Mouse (Mus musculus) left cerebral cortex, postnatal 36 days (tissue): ENCODE results near the gene Pcmt1. TPM values are rescaled to one million over a fixed set of nuclear protein-coding genes. Genes with fewer than 3 reads are reported as not detected.
"Not testable (repeated sequence)": the region's sequence is repeated elsewhere in the genome, so short reads cannot be mapped to it uniquely, and the experiment has no call there.

ENCODE experiments used
- DNase-seq, 2 experiments: peaks; one replicate each; pipeline ENCODE4 v3.0.0; 2021 to 2022; ENCODE audit warnings: low spot score in 2 of 2, mixed read lengths in 1 of 2
- intact Hi-C: fragments of 180-260 bp; cut with DNase I; formaldehyde crosslinking; loops from one replicate; pipeline ENCODE4 v1.15.1; 2025
- total RNA-seq, 2 experiments: library from RNA; stranded (reverse); gene quantifications; 2 replicates each; pipeline ENCODE4 v1.2.3; 2021

Pcmt1 gene
- total RNA-seq, 2 experiments from 2014 or later: 179 to 195 TPM

GRCm38 (mm10) chr10:7662471-7663141, 18.3 kb downstream of the Pcmt1 start:
- DNase-seq: no peak
- intact Hi-C loops: loop anchor here (1.0 kb wide), 1 partner anchor 19 kb away; the partner anchor contains the start of genes Lats1 and Pcmt1

DNA sequence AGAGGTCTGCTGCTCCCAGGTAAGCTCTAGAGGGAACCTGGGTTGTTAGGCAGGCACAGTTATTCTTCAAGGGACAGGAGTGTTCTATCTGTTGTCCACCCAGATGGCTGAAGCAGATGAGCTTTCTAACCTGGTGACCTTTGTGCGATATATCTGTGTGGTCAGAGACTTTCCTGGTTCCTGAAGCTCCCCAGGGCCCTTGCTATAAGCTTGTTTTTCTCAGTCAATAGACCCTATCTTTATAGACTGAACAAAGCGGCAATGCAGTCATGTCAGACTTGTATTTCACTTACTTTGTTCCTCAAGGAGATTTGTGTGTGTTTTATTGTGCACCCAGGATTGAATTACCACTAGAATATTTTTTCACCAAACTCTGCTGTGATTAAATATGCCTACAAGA, 29.9 kb downstream of the Pcmt1 start:
- DNase-seq: no peak
- intact Hi-C loops: no loop called here

- no peak for DNase-seq
- intact Hi-C loops: no loop called here
Measured at GRCm38 (mm10) chr10:7649059-7649458, 31.9 kb downstream of the Pcmt1 start.

DNA sequence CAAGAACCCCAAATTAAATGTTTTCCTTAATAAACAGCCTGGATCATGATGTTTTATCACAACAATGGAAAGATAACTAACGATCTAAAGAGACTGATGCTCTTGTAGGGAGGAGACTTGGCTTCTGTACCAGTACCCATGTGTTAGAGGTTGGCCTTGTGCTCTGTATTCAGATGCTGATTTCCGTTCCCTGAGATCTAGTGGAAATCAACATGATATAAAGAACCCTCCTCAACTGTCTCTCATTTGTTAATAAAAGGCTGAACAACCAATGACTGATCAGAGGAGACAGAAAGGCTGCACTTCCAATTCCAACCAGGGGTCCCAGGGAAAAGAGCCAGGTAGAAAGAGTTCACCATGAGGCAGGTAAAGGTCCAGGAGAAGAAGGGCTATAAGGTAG, 35.0 kb downstream of the Pcmt1 start:
- intact Hi-C loops: no loop called here
- no peak for DNase-seq

- intact Hi-C loops: no loop called here
- DNase-seq: no peak
Measured at GRCm38 (mm10) chr10:7640366-7640765, 40.6 kb downstream of the Pcmt1 start.

- DNase-seq: no peak
- intact Hi-C loops: no loop called here
Measured at GRCm38 (mm10) chr10:7630951-7631720, 49.8 kb downstream of the Pcmt1 start.

DNA sequence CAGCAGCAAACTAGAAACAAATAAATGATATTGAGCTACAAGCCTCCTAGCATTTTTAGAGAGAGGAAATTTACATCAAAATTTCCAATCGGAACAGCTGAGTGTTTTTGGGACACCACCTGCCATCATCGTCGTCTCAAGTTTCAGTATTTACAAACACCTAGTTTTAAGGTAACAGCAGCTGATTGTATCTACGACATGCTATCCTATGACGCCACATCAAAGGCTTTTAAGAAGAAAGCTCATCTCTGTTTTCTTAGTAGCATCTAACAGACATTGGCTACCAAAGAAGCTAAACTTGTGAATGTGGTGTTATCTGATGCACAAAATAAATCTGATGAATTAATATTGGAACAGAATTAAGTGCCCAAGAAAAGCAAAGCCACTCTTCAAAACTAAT, 50.6 kb downstream of the Pcmt1 start:
- intact Hi-C loops: no loop called here
- no peak for DNase-seq

GRCm38 (mm10) chr10:7629092-7629491, 51.8 kb downstream of the Pcmt1 start:
- intact Hi-C loops: no loop called here
- no peak for DNase-seq

DNA sequence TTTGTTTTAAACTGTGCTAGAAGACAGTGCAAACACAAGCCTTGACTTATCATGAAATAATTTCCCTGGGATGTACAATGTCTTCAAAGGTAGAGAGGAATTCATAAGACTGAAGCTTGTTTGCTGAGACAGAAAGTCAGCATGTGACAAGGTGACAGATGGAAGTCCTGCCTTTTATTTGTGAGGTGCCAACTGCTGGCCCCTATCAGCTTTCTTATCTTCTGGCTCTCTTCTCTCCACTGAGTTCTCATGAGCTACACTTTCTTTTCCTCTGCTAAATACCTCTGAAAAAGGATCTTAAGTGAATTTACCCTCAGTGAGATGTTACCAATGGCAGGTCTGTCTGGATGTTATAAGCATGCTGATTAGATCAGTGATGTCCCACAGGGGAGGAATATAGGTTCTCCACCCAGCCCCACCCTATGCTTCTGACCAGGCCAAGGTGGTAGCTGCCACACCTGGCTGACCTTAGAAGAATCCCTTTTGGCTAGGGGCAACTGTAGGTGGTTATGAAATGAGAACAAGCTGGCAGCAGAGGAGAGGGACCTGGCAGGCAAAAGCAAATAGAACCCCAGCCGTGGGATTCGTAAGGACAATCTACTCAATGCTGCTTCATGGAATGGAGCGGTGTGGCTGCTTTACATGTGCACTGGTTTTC, 56.9 kb downstream of the Pcmt1 start:
- intact Hi-C loops: no loop called here

DNA sequence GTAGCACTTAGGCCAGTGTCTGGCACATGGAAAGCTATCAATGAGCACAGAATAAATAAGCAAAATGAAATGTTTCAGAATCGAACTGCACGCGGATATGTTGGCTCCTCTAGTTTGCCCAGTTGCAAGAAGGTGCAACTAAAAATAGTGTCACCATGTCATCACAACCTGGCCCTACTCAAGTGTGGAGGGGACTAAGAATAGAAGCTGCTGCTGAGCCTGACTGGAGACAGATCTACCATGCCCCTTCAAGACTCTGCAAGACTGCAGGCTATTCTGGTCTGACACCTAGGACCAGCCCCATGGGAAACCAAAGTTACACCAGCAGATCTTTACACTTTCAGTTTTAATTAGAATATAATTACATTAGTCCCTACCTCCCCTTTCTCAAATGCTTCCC, 58.6 kb downstream of the Pcmt1 start:
- intact Hi-C loops: no loop called here
- DNase-seq: no peak

More for the DNA sequence above, 56.9 kb downstream of the Pcmt1 start:
- no peak for DNase-seq

DNA sequence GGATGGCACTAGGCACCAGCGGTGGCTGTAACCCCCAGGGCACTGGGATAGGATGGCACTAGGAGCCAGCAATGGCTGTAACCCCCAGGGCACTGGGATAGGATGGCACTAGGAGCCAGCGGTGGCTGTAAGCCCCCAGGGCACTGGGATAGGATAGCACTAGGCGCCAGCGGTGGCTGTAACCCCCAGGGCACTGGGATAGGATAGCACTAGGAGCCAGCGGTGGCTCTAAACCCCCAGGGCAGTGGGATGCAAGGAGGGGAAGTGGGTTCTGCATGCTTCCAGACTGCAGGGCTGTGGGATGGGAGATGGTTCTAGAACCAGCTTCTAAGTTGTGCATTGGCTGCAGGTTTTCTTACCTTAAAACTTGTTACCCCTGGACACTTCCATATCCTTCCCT, 60.2 kb downstream of the Pcmt1 start:
- no peak for DNase-seq
- intact Hi-C loops: no loop called here

GRCm38 (mm10) chr10:7619821-7620241, 61.1 kb downstream of the Pcmt1 start:
- intact Hi-C loops: no loop called here
- DNase-seq: no peak

DNA sequence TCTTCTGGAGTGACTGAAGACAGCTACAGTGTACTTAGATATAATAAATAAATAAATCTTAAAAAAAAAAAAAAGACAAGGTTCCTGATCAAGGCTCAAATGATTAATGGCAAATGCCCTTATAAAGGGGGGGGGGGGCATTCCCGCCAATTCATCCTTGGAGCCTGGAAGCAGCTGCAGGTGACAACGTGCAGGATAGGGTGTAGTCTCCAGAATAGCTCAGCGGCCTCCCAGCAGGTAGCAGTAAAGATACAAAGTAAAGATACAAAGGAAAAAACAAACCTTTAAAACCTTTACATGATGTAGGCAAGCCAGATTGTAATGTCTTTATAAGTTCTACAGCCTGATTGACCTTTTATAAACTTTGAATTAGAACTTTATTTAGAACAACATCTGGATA, 63.4 kb downstream of the Pcmt1 start:
- intact Hi-C loops, DNase-seq: not testable (repeated sequence)

DNA sequence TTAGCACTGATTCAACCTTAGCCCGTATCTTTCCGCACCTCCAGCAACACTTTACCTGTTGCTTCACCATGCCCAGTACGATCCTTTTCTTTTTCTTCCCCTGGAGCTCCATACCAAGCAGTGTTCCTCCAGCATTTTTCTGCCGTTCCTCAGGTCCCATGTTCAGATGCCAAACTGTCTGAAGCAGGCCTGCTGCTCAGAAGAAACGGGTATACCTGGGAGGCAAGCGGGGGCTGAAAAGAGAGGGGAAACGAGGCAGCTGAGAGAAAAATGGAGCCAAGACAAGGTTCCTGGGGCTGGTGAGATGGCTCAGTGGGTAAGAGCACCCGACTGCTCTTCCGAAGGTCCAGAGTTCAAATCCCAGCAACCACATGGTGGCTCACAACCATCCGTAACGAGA, 63.8 kb downstream of the Pcmt1 start:
- intact Hi-C loops, DNase-seq: not testable (repeated sequence)

DNA sequence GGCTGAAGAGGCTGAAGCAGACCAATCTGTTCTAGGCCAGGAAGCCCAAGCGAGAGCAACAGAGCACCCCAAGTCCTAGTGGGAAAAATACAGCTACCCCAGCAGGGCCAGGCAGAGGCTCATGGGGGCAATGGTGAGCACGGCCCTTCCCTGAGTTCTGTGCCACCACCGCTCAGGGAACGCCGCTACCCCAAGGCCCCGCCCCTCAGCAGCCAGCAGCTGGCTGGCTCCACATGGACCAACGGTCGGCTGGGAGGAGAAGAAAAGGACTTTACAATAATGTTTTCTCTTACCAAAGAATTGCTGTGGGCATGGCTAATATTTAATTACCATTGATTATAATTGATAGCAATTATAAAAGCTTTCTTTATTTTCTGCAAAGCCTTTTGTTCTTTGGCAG, 66.1 kb downstream of the Pcmt1 start:
- intact Hi-C loops: no loop called here
- no peak for DNase-seq

GRCm38 (mm10) chr10:7612210-7612609, 68.7 kb downstream of the Pcmt1 start:
- DNase-seq, intact Hi-C loops: not testable (repeated sequence)

DNA sequence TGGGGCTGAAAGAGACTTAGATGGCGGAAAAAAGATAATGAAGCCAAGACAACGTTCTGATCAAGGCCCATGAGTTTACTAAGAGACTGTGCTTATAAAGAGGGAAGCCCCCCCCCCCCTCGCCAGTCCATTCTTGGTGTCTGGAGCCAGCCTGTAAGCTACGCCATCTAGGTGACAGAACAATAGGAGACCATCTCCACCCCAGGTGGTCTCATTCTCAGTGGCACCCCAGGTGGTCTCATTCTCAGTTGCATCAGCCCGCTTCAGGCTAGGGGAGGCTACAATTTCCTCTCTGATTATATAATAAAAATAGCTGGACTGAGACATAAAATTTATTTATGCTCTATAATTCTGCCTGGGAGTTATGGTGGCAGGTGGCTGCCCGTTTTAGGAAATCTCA, 69.3 kb downstream of the Pcmt1 start:
- intact Hi-C loops: no loop called here
- DNase-seq: no peak

DNA sequence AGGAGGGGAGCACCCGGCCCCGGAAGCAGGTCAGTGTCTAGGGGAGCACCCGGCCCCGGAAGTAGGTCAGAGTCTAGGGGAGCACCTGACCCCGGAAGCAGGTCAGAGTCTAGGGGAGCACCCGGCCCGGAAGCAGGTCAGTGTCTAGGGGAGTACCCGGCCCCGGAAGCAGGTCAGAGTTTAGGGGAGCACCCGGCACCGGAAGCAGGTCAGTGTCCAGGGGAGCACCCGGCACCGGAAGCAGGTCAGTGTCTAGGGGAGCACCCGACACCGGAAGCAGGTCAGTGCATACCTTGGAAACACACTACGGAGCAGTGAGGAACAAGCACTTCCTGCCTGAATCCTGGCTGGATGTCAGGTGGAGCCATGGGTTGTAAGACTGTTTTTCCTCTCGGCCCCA, 72.3 kb downstream of the Pcmt1 start:
- no peak for DNase-seq
- intact Hi-C loops: no loop called here

- no peak for DNase-seq
- intact Hi-C loops: no loop called here
Measured at GRCm38 (mm10) chr10:7606437-7606836, 74.5 kb downstream of the Pcmt1 start.

DNA sequence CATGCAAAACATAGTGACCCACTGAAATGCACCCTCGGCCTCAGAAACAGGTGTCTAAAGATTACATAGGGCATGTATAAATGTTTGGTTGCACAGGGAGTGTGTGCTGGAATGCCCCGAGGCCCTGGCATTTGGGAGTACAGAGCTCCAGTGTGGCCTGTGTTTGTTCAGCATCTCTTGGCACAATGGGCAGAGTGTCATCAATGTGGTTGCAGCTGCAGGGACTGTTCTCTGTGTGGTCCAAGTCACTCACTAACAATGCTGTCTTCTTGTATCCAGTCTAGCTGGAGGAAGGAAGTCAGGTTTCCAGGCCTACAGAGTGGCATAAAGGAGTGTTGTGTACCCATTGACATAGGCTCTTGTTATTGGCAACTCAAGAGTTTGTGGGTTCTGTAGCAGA, 75.8 kb downstream of the Pcmt1 start:
- DNase-seq: no peak
- intact Hi-C loops: no loop called here

DNA sequence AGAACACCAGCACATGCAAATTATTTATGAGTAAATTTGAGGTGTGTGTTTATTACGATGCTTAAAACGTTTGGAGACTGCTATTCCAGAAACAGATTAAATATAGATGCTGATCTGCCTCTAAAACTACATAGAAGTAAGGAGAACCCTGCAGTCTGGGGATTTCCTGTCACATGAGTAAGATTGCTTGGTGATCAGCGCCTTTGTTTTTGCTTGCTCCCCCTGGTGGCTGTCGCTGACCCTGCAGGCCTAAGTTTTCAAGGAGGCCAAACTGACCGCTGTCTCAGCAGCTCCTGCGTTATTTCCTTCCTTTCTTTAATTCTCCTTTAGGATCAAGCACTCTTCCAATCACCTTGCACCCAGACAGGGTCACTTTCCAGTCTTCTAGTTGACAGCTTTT, 80.3 kb downstream of the Pcmt1 start:
- DNase-seq: peak; percentile 41 to 69
- intact Hi-C loops: loop anchor here (5.0 kb wide), 2 partner anchors 133 to 268 kb away; no protein-coding TSS in a partner anchor
